Mouse (Mus musculus) induced T-regulatory cell, adult 2 months (primary cell): ENCODE results near the gene Cnpy3.
A peak's percentile ranks its signal among the peaks of the same experiment; 100 is the strongest.
"Not testable (repeated sequence)": the region's sequence is repeated elsewhere in the genome, so short reads cannot be mapped to it uniquely, and the experiment has no call there.

Source experiments
- DNase-seq: peaks from one replicate; pipeline ENCODE4 v3.0.0-alpha.2; 2012; ENCODE audit warnings: low read depth

Gene Cnpy3

DNA sequence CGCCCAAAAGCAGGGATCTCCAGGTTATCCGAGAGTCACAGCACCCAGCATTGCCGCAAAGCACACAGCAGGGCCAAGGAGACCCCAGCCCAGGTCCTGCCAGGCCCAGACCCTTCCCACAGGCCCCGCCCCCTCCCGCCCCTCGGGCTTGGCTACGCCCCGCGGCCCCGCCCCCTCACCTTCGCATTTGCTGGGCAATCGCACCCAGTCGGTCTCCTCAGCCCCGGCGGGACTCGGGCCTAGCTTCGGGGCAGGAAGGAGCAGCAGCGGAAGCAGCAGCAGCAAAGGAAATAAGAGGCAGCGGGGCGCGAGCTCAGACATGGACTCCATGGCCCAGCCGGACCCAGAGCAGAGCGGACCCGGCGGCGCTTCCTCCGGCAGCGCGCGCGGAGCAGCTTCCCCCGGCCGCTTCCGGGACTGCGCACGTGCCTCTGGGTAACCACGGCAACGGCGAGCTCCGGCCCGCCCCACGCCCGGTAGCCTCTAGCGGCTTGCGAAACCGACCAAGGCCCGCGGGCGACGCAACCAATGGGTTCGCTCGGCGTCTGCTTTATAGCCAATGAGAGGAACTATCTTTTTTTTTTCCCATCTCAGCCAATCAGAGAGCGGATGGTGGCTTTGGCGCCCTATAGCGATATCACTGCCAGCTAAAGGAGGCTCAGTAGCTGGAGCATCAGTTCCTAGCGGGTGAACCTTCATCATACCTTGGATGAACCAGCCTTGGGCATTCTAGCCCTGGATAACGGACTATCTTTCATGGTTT lies at the start of gene Cnpy3:
Gene Cnpy3, minus strand, starts transcription at position 421 of the 763 bp plus-strand sequence.
- peak; percentile 98 for DNase-seq

- no peak for DNase-seq
These were observed 49.7 kb upstream of the Cnpy3 start for GRCm38 (mm10) chr17:46801761-46802160.

DNA sequence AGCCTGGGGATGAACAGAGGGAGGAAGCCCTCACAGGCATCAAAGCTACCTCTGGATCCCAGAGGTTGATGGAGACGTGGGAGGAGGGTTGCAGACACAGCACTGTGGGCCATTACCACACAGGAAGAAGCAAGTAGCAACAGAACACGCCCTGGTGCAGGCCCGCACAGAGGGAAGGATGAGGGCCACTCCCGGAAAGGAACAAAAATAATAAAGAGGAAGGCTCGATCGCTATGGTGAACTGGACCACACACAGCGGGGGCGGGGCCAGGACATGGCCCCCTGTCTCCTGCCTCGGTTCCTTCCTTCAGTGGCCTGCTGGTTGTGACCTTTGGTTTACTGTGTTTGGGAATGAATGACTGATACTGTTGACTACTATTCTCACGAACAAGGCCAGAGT lies 47.7 kb upstream of the Cnpy3 start:
- no peak for DNase-seq

GRCm38 (mm10) chr17:46797386-46797785 lies 45.4 kb upstream of the Cnpy3 start:
- DNase-seq, result no peak

DNA sequence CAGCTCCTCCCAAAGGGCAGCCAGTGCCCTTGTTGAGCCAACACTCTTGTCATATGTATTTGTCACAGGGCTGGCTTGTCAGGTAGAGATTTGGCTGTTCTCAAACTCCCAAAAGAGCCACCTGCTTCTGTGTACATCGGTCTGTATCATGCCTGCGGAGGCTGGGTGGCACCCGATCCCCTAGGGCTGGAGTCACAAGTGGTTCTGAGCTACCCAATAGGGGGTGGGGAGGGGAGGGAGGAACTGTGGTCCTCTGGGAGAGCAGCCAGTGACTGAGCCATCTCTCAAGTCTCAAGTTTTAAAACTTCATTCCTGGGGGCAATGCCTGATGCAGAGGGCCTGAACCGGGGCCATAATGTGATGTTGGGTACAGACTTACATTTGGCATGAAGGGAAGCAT lies 44.7 kb upstream of the Cnpy3 start:
- DNase-seq, result no peak

DNA sequence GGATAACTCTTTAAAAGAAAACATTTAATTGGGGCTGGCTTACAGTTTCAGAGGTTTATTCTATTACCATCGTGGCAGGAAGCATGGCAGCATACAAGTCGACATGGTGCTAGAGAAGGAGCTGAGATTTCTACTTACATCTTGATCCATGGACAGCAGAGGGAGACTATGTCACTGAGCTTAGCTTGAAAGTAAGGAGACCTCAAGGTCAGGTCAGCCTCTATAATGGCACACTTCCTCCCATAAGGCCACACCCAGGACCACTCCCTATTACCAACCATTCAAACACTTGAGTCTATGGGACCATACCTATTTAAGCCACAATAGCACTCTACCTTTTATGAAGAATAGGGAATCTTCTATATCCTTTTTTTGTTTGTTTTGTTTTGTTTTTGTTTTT lies 40.9 kb upstream of the Cnpy3 start:
- DNase-seq, result no peak

- not testable (repeated sequence) for DNase-seq
These were observed 36.0 kb upstream of the Cnpy3 start for GRCm38 (mm10) chr17:46787974-46788373.

DNA sequence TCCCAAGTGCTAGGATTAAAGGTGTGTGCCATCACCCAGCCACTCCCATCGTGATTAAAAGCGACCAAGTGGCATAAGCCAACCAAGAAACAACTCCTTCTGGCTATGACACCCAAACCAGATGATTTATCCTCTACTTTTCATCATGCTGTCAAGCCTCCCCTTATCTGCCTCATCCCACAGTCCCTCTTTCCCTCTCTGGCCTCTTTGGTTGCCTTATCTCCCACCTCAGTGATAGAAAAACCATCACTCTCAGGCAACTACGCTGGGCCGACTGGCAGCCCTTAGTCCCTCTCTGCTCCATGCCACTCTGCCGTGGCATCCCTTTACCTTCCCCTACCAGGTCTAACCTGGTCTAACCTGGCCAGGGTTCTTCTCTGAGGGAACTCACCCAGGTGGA lies 34.9 kb upstream of the Cnpy3 start:
- DNase-seq, result no peak

- DNase-seq, result no peak
These were observed 31.2 kb upstream of the Cnpy3 start for GRCm38 (mm10) chr17:46783222-46783565.

DNA sequence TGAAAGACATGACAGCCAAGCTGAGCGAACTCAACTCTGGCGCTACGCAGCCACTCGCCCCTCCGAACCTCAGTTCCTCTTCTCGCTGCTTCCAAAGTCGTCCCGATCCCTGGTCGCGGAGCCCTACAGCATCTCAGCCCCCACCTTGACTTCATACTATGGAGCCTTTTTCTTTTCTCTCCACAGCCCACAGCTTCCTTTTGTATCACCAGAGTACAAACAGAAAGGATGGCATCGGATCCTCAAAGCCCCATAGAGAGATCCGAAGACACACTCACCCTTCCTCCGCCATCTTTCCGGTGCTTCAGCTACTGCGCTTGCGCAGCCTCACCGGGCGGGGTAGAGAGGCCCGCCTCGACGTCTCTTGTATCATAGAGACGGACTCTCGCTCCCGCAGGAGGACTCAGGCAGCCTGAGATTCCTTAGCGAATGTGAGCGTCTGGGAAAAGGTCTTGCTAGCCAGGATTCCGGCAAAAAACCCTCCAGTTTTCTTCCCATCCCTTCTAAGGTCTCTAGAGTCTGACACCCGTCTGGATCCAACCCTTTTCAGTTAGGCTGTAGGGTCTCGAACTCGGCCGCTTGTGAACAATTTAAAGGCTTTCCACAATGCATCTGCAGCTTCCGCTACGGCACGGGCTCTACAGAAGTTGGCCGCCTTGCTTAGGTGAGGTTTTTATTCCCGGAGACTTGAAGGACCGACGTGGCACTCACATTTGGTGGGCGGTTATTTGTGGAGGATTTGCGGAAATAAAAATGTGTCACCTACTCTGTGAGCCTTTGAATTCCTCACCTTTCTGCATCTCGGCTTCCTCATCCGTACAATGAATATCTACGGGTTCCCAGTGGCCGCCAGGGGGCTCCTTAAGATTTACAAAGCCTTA lies 30.6 kb upstream of the Cnpy3 start, which contains the start of gene Rpl7l1:
Gene Rpl7l1, minus strand, starts transcription at position 332 of the 881 bp plus-strand sequence.
- DNase-seq, result peak; percentile 97

DNA sequence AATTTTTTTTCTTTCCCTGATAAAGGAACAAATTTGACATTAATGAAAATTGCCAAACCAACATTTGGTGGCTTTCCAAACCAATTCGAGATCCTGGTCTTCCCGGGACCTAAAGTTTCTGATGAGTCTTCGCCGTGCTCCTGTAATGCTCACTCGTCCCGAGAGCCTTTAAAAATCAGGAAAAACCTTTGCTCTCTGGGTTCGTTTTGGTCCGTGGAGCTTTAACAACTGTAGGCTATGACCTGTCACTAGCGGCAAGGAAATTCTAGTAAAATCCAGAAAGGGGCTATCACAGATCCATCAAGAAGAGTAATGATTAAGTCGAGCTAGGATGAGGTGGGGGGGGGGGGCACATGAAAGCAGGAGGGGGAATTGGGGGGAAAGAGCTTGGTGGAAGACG lies 29.9 kb upstream of the Cnpy3 start:
- DNase-seq, result no peak

- no peak for DNase-seq
These were observed 24.1 kb upstream of the Cnpy3 start for GRCm38 (mm10) chr17:46776087-46776486.

- DNase-seq, result no peak
These were observed 23.1 kb upstream of the Cnpy3 start for GRCm38 (mm10) chr17:46775070-46775469.

- no peak for DNase-seq
These were observed 22.1 kb upstream of the Cnpy3 start for GRCm38 (mm10) chr17:46774131-46774472.

GRCm38 (mm10) chr17:46773278-46774130 lies 21.5 kb upstream of the Cnpy3 start:
- peak; percentile 55 for DNase-seq

DNA sequence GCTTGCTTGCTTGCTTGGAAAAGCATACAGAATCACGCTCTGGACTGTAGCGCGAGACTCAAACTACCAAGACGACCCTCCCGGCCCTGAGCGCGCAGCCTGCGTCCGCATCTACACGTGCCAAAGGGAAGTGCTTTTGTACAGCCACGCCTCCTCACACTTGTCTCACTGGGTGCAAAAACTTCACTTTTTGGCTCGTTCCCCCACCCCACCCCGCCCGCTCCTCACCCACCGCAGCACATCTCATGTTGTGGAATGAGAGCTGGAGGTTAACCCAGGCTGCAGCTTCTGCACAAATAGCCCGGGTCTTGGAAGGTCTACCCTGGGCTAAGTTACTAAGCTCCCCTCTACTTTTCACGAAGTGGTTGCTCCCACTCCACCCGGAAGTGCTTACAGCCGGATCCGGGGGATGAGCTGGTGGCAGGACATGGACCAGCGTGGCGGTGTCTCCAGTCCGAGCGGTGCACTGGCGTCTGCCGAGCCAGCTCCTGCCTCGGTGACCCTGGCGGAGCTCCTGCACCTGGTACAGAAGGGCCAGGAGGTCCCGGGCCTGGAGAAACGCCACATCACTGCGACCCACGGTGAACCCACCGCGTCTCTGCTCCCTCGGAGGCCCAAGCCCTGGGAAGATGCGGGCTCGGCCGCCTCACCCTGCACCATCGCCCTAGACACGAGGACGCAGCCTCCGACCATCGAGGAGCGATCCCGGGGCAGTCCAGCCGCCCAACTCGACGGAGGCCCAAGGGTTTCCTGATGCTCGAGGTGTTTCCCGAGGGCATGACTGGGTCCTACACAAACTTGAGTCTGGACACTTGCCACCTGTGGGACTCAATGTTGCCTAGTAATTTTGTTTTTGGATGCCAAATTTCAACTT lies 20.6 kb upstream of the Cnpy3 start, which contains the start of gene 2310039H08Rik:
Gene 2310039H08Rik, plus strand, starts transcription at position 232 of the 874 bp plus-strand sequence.
- DNase-seq, result peak; percentile 92

GRCm38 (mm10) chr17:46772038-46772403 lies 20.0 kb upstream of the Cnpy3 start:
- no peak for DNase-seq

- no peak for DNase-seq
These were observed 19.6 kb upstream of the Cnpy3 start for GRCm38 (mm10) chr17:46771616-46772015.

- no peak for DNase-seq
These were observed 19.0 kb upstream of the Cnpy3 start for GRCm38 (mm10) chr17:46771025-46771424.

DNA sequence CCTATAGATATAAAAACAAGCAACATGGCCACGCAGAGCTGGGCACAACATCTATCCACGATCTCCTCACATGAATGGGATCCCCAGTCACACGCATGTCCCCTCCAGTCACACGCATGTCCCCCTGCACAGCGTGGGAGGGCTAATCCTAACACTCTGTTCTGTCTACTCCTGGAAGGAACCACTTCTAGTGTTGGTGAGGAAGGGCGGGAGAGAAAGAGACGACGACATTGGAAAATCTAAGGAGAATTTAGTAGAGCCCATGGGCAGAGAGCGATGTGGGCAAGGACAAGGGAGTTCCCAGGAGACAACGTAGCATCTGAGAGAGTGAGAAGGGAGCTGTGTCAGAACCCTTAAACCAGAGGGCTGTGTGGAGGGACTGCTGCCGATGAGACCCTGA lies 18.5 kb upstream of the Cnpy3 start:
- no peak for DNase-seq

GRCm38 (mm10) chr17:46767868-46768267 lies 15.9 kb upstream of the Cnpy3 start:
- no peak for DNase-seq
